Mouse (Mus musculus): Measurements from ENCODE around the gene H2afj.

The H2afj gene

DNA sequence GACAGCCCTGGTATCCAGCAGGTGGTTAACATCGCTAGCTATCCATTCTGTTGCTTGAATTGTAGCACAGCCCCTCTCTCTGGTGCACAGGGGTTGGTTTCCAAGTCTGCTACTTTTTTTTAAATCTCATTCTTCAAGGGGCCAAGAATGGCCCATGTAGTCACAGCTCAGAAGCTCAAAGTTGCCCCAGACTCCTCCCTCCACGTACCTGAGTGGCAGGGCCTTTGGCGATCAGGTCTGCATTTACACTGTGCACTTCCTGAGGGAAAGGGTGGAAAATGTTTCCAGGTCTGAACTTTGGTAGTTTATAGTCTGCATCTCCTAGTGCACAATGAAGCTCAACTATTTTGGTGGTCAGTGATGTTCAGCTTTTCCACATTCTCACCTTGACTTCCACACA lies 39.2 kb downstream of the H2afj start:
- DNase-seq (ENCODE audit: low spot score in 2 of 2), result no peak

DNA sequence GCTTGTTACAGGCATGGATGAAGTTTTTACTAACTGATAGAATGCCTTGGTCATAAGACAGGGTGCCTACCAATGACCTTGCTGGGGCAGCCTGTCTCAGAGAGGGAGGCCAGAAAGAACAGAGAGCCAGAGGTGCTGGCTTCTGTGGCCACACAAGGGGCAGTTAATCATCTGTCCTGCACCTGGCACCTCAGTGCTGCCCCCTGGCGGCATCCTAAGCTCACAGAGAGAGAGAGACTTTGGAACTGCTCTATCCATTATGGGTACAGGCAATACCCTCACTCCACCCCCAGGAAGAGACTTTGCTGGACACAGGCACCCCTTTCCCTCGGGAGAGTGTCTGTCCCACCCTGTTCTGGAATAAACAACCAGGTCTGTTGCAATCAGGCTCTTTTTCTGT lies 39.7 kb downstream of the H2afj start:
- peak; percentile 81 to 91 for DNase-seq (ENCODE audit: low spot score in 2 of 2)

DNA sequence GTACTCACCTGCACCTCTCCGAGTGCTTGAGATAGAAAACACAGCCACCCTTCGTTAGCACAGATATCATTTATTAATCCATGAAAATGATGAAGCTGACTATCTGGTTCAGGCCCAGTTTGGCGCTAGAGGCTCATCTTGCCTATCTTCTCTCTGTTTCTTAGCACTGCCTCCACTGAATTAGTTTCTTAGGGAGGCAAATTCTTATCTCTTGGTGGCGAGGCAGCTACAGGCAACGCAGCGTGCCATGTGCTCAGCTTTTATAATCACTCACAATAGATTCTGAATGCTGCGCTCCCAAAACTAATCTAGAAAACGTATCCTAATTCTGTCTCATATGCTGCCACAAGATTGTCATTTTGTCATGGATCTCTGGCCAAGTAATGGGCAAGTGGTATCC lies 40.4 kb downstream of the H2afj start:
- DNase-seq (ENCODE audit: low spot score in 2 of 2), result no peak

DNA sequence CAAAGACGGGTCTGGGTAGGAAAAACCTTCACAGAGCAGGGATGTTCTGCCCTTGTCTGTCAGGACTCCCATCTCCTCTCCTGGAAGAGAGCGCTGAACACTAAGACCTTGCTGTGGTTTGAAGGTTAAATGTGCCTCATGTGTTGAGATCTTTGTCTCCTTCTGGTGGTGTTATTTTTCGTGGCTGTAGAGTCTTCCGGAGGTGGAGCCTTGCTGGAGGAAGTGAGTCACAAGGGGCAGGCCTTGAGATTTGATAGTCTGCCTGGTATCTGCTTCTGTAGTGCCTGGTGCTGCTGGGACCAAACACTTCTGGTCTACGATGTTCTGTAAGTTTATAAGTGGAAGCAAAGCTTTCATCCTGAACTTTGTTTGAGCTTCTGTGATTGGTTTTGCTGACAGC lies 40.9 kb downstream of the H2afj start:
- no peak for DNase-seq (ENCODE audit: low spot score in 2 of 2)

DNA sequence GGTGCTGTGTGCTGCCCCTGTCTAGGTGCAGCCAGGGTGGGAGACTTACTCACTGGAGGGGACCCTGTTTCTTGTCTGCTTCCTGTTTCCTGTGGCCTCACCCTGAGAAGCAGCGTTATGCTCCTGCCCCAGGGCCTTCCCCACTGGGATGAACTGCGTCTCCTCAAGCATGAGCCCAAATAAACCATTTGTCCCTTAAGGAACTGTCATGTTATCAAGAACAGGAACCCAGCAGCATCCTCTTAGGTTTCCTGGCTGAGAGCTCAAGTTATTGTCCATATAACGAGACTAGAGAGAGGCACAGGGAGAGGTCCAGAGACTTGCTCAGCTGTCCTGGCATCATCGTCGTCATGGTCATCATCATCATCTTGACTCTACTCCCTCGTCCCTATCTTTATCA lies 42.2 kb downstream of the H2afj start:
- no peak for DNase-seq (ENCODE audit: low spot score in 2 of 2)

DNA sequence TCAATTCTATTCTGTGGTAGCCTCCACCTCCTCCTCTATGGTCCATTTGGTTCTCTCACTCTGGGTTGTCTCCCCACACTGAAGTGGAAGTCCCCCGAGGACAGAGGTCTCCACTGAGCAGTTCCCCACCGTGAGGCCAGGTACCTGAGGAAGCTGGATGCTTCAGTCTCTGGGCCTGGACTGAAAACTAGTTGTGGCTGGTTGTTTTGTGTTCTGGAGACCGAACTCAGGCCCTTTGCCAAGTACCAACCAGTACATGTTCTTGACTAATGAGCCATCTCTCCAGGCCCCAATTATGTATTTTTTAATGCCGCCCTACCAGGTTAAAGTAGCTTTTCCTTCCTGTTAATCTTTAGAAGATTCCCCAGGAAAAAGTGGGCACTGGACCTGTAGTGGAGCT lies 44.3 kb downstream of the H2afj start:
- no peak for DNase-seq (ENCODE audit: low spot score in 2 of 2)

DNA sequence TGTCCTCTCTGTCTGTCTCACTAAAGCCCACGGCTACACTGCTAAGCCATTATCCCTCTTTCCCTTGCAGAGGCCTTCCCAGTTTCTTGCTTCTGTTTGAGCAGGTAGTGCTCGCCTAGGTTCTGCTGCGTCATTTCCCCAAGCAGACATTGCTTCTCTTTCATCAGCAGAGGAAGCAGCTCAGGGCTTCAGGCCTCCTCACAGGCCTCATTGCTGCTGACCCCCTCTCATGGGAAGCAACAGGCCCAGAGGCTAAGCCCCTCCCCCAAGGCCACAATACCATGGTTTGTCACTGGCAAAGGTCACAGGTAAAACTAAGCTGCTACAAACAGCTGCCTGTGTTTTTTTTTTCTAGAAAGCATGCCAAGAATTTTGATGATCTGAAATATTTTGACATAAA lies 44.7 kb downstream of the H2afj start:
- no peak for DNase-seq (ENCODE audit: low spot score in 2 of 2)

DNA sequence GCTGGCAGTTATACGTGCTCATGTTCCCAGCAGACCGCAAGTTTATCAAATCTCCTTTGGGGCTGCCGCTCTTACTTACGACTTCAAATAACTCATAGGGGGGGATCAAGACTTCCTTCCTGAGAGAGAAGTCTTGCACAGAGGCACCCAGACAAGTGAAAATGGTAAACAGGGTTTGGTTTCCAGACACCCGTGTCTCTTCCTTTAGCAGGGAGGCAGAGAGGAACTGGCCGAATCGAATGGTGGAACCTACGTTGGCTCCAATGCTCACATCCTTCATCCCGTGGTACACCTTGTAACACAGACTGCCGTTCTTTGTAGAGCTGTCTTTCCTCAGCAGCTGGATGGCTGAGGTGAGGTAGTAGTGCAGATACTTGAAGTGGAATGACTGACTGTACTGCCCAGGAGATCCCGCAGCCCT lies 46.3 kb downstream of the H2afj start:
- peak in 1 of 2 experiments; percentile 31 for DNase-seq (ENCODE audit: low spot score in 2 of 2)

DNA sequence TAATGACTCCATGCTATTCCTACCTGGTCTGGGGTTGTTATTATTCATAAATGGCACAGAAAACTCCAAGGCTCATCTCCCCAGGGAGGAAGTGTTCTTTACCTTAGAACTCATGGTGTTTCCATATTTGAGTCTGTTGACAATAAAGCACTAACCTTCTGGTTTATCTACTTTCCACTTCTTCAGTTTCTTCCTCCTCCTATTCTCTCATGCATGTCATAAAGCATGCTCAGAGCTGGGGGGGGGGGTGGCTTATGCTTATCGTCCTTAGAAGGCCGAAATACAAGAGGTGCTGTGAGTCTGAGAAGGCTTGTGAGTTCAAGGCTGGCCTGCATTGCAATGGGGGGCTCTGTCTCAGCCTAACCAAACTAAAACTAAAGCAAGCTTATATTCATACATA lies 47.1 kb downstream of the H2afj start:
- no peak for DNase-seq (ENCODE audit: low spot score in 2 of 2)

DNA sequence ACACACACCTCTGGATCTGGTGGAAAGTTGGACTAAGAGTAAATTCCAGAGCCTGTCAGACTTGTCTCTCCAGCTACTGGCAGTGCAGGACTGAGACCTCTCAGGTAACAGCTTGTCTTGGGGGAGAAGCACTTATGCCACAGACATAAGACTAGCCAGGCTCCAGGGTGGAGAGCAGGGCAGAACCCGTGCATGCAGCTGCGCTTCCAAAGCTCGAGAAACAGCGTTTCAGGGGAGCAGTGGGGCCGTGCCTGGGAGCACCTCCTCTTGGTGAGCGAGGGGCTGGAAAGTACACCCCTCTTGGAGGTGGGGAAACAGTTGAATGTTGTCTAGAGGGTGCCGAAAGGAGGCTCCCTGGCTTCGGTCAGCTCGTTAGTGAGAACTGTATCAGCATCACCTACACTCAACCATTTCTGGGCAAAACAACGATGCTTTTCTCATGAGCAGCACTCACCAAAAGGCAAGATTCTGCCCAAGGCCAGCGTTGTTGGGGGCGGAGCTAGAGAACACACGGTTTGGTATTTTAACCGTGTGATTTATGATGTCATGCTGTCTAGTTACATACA lies 48.1 kb downstream of the H2afj start:
- DNase-seq (ENCODE audit: low spot score in 2 of 2), result peak; percentile 44 to 73

DNA sequence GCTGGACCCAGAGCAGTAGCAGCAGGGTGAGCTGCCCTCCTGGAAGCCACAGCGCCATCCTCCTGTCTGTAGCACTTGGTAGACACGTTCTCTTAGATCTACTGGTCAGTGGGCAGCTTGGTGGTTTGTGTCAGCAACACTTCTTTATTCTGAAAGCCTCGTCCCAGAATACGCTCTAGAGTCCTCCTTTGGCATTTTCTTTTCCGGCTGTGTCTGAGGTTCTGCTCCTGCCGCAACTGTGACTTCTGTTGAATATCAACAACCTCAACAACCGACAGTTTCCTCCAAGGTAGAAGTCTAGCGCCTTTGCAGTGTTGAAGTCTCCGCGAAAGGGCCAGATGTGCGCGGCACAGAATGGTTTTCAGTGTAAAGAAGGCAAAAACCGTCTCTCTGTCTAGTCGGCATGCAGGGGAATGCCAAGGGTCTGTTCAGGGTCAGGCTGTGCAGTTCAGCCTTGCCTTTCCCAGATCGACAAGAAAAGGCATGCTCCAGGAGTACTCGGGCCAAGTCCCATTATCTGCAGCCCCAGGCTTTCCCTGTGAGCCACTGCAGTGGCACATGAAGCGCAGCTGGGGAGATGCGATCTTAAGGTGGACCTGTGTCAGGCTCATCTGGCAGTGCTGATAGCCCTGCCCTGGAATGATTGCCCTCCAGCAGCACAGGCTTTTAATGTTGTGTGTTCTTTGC lies 49.3 kb downstream of the H2afj start, which contains the start of gene Art4:
Gene Art4 (minus strand): TSS at position 548 of the 687 bp plus-strand sequence.
- DNase-seq (ENCODE audit: low spot score in 2 of 2), result peak; percentile 80 to 87

DNA sequence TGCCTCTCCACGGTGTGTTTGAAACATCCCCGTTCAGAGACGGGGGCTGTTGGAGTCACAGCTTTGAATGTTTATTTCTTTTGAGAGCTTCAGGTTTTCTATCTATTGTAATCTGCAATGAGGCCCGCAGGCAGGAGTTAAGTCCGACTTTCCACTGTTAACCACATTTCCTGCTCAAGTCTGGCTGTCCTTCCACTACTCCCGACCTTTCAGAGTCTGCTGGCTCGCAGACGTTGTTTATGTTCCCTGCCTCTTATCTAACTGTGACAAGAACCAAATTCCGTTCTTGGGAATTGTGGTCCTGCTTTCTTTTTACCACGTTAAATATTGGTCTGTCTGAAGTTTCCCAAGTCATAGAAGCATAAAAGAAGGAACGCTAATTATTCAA lies 49.8 kb downstream of the H2afj start:
- no peak for DNase-seq (ENCODE audit: low spot score in 2 of 2)

DNA sequence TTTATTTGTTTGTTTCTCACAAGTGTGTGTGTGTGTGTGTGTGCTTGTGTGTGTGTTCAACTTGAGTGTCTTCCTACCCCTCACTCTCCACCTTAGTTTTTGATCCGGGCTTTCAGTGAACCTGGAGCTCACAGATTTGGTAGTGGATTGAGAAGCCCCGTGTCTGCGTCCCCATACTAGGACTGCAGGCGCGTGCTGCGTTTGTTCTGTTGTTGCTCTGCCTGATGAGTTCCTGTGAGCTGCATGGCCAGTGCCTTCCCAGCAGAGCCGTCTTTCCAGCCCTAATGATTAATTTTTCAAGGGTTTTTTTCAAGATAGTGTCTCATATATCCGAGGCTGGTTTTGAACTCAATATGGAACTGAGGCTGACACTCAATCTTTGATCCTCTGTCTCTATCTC lies 50.4 kb downstream of the H2afj start:
- DNase-seq (ENCODE audit: low spot score in 2 of 2), result peak; percentile 43 to 44
